Mouse (Mus musculus) kidney, embryonic 14.5 days (tissue): ENCODE results near the gene Ercc6. TPM values are rescaled to one million over a fixed set of nuclear protein-coding genes. Genes with fewer than 3 reads are reported as not detected.

ENCODE experiments used
- ATAC-seq: fragments of 200-750 bp; cut with Nextera tagmentation; 2 replicates; pipeline ENCODE4 v1.8.0; 2017; ENCODE audit warnings: moderate number of reproducible peaks, mild to moderate bottlenecking, moderate TSS enrichment, moderate library complexity; ENCODE audit not compliant: low FRiP score, low TSS enrichment
- H3K27ac ChIP-seq: fragments of 300-500 bp; sonication (generic); 2 replicates; pipeline ENCODE4 v1.5.1; 2014; ENCODE audit warnings: low read depth, mild to moderate bottlenecking, low read length, moderate library complexity, mixed read lengths
- H3K27me3 ChIP-seq: fragments of 300-500 bp; sonication (generic); 2 replicates; pipeline ENCODE4 v1.6.1; 2014; ENCODE audit warnings: mild to moderate bottlenecking, low read length; ENCODE audit not compliant: control insufficient read depth, insufficient read depth
- H3K36me3 ChIP-seq: fragments of 300-500 bp; sonication (generic); 2 replicates; pipeline ENCODE4 v1.6.1; 2014; ENCODE audit warnings: low read length, mixed read lengths; ENCODE audit not compliant: control insufficient read depth, insufficient read depth
- H3K4me1 ChIP-seq: fragments of 300-500 bp; sonication (generic); 2 replicates; pipeline ENCODE4 v1.6.1; 2014; ENCODE audit warnings: low read length, mixed read lengths; ENCODE audit not compliant: control insufficient read depth, insufficient read depth
- H3K4me2 ChIP-seq: fragments of 300-500 bp; sonication (generic); replicated peaks from 2 replicates; pipeline ENCODE4 v1.6.1; 2014; ENCODE audit warnings: low read depth, mild to moderate bottlenecking, low read length
- H3K4me3 ChIP-seq: fragments of 300-500 bp; sonication (generic); 2 replicates; pipeline ENCODE4 v1.5.1; 2014; ENCODE audit warnings: mild to moderate bottlenecking, low read length
- H3K9ac ChIP-seq: fragments of 300-500 bp; sonication (generic); 2 replicates; pipeline ENCODE4 v1.6.1; 2014; ENCODE audit warnings: low read depth, mild to moderate bottlenecking, low read length, moderate library complexity
- H3K9me3 ChIP-seq: fragments of 300-500 bp; sonication (generic); 2 replicates; pipeline ENCODE4 v1.6.1; 2016; ENCODE audit warnings: low read length; ENCODE audit not compliant: control insufficient read depth
- WGBS: fragments of 180-500 bp; shearing (Covaris S2); extraction: QIAGEN DNeasy Blood & Tissue Kit; methylation state at CpG from one replicate; pipeline ENCODE4 v1.1.7; 2014; 5-methylcytosine and 5-hydroxymethylcytosine counted together
- polyA plus RNA-seq: library from polyadenylated mRNA; unstranded; fragments of >200 nt; fragmentation: Nextera tagmentation; extraction: Ambion mirVana; gene quantifications from 2 replicates; pipeline ENCODE4 v1.2.1, GENCODE M21; 2014

Ercc6 gene
- polyA plus RNA-seq, 1 experiment from 2014 or later: 23.6 TPM

GRCm38 (mm10) chr14:32605508-32605907, 92.2 kb downstream of the Ercc6 start:
- Histone ChIP-seq H3K4me3 (no peak overlapping the region), H3K4me1 (no peaks in the 10 kb centered on the region), H3K36me3 (no peaks in the 10 kb centered on the region), H3K27me3 (peaks cover 37% of the 10 kb centered on the region), H3K4me2 (no peak overlapping the region), H3K9ac (no peak overlapping the region), H3K27ac (no peak overlapping the region), H3K9me3 (no peaks in the 10 kb centered on the region)
- 55% methylated on average over 15 of the region's 15 CpGs for WGBS
- ATAC-seq: no peak

- Histone ChIP-seq H3K27me3 (peaks cover 29% of the 10 kb centered on the region), H3K4me1 (no peaks in the 10 kb centered on the region), H3K9me3 (no peaks in the 10 kb centered on the region), H3K27ac (no peak overlapping the region), H3K4me3 (no peak overlapping the region), H3K4me2 (no peak overlapping the region), H3K36me3 (no peaks in the 10 kb centered on the region), H3K9ac (no peak overlapping the region)
- 79% methylated on average over 8 of the region's 8 CpGs for WGBS
- no peak for ATAC-seq
These were observed 93.0 kb downstream of the Ercc6 start for GRCm38 (mm10) chr14:32606316-32606715.

DNA sequence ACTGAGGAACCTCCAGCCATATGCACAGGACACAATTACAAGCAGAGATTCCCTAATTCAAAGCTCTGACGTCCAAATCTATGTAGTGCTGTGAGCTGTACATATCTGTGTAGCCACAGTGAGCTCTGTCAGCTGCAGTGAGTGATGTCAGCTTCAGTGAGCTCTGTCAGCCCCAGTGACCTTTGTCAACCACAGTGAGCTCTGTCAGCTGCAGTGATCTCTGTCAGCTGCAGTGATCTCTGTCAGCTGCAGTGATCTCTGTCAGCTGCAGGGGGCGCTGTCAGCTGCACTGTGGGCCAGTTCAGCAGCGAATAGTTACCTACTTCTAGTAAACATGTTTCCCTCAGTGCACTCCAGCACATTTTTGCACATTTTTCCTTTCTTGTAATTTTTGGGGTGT, 96.1 kb downstream of the Ercc6 start:
- no peaks in the 10 kb centered on the region for H3K4me1 ChIP-seq
- H3K27ac ChIP-seq: no peak overlapping the region
- 11% methylated on average over 3 of the region's 3 CpGs for WGBS
- peaks cover 9% of the 10 kb centered on the region; the same call in 1 of the 2 replicates for H3K27me3 ChIP-seq
- peak; percentile 49; the same call in 1 of the 2 replicates for ATAC-seq
- no peak overlapping the region for H3K9ac ChIP-seq
- H3K4me2 ChIP-seq: no peak overlapping the region
- H3K36me3 ChIP-seq: no peaks in the 10 kb centered on the region
- H3K9me3 ChIP-seq: no peaks in the 10 kb centered on the region
- no peak overlapping the region for H3K4me3 ChIP-seq

DNA sequence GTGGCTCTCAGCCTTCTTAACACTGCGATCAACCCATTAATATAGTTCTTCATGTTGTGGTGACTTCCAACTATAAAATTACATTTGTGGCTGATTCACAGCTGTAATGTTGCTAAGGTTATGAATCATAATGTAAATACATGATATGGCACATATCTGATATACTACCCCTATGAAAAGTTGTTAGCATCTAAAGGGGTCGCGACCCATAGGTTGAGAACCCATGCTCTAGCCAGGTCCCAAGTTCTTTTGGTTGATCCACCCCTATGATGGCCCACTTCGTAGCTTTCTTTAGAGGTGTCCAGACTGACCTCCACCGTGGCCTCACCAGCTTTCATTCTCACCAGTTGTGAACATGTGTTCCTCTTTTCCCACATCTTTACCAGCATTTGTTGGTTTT, 103.9 kb downstream of the Ercc6 start:
- WGBS: 91% methylated on average over 5 of the region's 5 CpGs
- no peak overlapping the region for H3K4me3 ChIP-seq
- no peak for ATAC-seq

DNA sequence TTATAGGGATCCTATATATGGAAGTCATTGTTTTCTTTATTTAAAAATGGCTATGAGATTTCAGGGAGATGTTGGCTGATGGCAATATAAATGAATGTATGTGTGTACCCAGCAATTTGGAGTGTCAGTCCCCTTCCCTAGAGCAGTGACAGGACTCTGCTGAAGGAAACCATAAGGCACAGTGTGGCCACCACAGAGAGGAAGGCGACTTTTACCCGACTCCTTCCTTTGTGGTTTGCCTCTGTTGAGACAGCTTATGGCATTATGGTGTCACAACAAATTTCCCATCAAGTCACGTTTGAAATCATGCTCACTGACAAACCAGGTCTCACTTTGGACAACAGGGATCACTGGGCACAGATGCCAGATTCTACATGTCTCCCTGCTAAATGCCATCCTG, 110.9 kb downstream of the Ercc6 start:
- Histone ChIP-seq H3K4me3 (no peak overlapping the region), H3K27me3 (no peaks in the 10 kb centered on the region), H3K9me3 (no peaks in the 10 kb centered on the region), H3K36me3 (no peaks in the 10 kb centered on the region), H3K27ac (no peak overlapping the region), H3K4me1 (no peaks in the 10 kb centered on the region), H3K4me2 (no peak overlapping the region), H3K9ac (no peak overlapping the region)
- 67% methylated on average over 3 of the region's 3 CpGs for whole genome bisulfite sequencing
- no peak for ATAC-seq

More for the DNA sequence above, 103.9 kb downstream of the Ercc6 start:
- Histone ChIP-seq H3K9me3 (no peaks in the 10 kb centered on the region), H3K4me1 (no peaks in the 10 kb centered on the region), H3K4me2 (no peak overlapping the region), H3K9ac (no peak overlapping the region), H3K36me3 (no peaks in the 10 kb centered on the region), H3K27me3 (no peaks in the 10 kb centered on the region), H3K27ac (no peak overlapping the region)

DNA sequence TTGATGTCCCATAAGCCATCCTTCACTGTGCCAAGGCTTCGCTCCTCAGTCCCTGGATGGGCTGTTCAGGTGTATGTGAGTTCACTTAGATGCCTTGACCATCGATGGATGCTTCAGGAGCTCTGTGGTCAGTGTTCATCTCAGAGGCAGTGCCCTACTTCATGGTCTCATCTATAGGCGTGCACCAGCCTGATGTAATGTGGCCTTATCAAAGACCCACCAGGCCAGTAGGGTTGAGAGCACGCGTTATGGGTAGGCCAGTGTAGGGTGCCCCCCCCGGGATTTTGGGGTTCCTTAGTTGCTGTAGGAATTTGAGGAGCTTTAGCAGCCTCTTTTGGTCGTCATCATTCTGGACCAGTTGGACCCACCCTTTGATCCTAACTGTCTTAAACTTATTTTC, 111.5 kb downstream of the Ercc6 start:
- WGBS: 86% methylated on average over 7 of the region's 7 CpGs
- no peak overlapping the region for H3K4me3 ChIP-seq
- H3K4me2 ChIP-seq: no peak overlapping the region
- H3K27me3 ChIP-seq: no peaks in the 10 kb centered on the region
- H3K4me1 ChIP-seq: no peaks in the 10 kb centered on the region
- H3K9me3 ChIP-seq: no peaks in the 10 kb centered on the region
- ATAC-seq: no peak
- H3K9ac ChIP-seq: no peak overlapping the region
- H3K36me3 ChIP-seq: no peaks in the 10 kb centered on the region
- H3K27ac ChIP-seq: no peak overlapping the region

DNA sequence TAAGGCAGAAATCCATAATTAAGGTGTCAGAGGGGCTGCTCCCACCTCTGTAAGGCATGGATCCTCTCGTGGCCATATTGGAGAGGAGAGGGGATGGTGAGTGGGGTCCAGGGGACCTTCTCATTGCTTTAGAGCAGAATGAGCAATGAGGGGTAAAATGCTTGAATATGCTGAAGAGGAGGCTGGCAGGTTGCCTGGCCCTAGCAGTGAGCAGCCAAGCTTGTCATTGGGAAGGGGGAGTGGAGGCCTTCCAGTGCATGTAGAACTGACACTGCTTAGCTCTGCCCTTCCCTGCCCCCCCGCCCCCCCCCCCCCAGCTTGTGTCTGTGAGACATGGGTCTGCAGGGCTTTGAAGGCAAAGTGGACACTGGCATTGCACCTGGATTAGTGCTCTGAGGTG, 114.0 kb downstream of the Ercc6 start:
- Histone ChIP-seq H3K9ac (no peak overlapping the region), H3K36me3 (no peaks in the 10 kb centered on the region), H3K9me3 (no peaks in the 10 kb centered on the region), H3K4me3 (no peak overlapping the region), H3K4me1 (no peaks in the 10 kb centered on the region), H3K27ac (no peak overlapping the region), H3K4me2 (no peak overlapping the region), H3K27me3 (no peaks in the 10 kb centered on the region)
- 61% methylated on average over 1 of the region's 2 CpGs for WGBS
- no peak for ATAC-seq

DNA sequence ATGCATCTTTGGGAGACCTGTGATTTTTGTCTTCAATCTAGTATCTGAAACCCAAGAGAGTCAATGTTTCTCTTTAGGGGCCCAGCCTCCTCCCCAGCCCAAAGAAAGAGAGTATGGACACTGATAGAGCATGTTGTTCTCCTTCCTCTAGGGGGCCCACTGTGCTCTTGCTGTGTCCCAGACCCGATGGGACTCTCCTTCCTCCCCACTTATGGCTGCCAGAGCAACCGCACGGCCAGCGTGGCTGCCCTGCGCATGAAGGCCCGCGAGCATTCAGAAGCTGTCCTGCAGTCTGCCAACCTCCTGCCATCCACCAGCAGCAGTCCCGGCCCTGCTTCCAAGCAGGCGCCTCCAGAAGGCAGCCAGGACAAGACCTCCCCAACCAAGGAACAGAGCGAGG, 115.3 kb downstream of the Ercc6 start:
- Histone ChIP-seq H3K27me3 (no peaks in the 10 kb centered on the region), H3K4me1 (no peaks in the 10 kb centered on the region), H3K27ac (no peak overlapping the region), H3K4me2 (no peak overlapping the region), H3K36me3 (no peaks in the 10 kb centered on the region), H3K9ac (no peak overlapping the region), H3K9me3 (no peaks in the 10 kb centered on the region), H3K4me3 (no peak overlapping the region)
- no peak for ATAC-seq
- 64% methylated on average over 10 of the region's 10 CpGs for WGBS
